Mouse (Mus musculus) cerebellum, adult (tissue): ENCODE measurements around the gene Kifc5b.

ENCODE experiments used
- ATAC-seq: cut with Nextera tagmentation; 2 replicates; pipeline ENCODE4 v1.9.2; 2017; ENCODE audit warnings: mild to moderate bottlenecking, moderate library complexity, mixed read lengths; ENCODE audit not compliant: insufficient number of reproducible peaks, low FRiP score, low TSS enrichment

The Kifc5b gene

DNA sequence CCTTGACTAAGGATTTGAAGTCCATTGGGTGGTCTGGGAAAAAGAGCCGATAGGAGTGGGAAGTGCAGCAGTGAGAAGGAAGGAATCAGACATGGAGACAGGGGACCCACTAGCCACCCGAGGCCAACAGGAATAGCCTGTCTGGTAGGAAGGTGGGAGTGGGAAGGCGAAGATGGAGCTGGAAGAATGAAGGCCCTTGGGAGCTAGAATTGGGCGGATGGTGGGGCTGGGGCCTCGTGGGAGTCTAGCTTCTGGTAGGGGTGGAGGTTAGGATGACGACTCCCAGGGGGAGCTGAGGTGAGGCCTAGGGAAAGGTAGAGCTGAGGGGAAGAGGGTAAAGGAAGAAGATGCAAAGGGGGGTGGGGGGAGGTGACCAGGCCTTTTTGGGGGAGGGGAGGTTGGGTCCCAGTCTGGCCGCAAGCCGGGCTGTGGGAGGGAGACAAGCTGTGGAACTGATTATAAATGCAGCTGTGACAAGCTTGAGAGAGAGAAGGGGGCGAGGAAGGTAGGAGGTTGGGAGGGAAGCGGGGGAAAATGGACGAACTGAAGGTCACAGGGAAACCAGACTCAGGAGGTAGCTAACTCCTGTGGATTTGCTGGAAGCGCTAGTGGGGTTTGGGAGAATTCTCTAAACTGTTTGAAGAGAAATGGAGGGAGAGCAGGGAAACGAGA lies 29.1 kb downstream of the Kifc5b start:
- no peak for ATAC-seq

DNA sequence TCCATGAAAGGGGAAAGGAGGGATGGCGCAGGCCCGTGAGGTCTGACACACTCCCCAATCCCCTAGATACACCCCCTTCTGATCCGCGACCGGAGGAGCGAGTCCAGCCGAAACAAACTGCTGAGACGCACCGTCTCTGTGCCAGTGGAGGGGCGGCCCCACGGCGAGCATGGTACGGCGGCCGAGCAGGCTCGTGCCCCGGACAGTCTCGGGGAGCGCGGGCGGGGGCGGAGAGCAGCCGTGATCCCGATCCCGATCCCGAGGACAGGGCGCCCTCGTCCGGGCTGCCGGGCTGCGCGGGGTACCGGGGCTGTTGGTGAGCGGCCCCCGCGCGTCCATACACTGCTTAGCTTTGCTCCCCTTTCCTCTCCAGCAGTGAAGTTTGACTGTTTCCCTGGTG lies 29.7 kb downstream of the Kifc5b start:
- peak; percentile 45; the same call in 1 of the 2 replicates for ATAC-seq

- ATAC-seq, result no peak
Observed at GRCm38 (mm10) chr17:26947231-26948100, 30.6 kb downstream of the Kifc5b start.

DNA sequence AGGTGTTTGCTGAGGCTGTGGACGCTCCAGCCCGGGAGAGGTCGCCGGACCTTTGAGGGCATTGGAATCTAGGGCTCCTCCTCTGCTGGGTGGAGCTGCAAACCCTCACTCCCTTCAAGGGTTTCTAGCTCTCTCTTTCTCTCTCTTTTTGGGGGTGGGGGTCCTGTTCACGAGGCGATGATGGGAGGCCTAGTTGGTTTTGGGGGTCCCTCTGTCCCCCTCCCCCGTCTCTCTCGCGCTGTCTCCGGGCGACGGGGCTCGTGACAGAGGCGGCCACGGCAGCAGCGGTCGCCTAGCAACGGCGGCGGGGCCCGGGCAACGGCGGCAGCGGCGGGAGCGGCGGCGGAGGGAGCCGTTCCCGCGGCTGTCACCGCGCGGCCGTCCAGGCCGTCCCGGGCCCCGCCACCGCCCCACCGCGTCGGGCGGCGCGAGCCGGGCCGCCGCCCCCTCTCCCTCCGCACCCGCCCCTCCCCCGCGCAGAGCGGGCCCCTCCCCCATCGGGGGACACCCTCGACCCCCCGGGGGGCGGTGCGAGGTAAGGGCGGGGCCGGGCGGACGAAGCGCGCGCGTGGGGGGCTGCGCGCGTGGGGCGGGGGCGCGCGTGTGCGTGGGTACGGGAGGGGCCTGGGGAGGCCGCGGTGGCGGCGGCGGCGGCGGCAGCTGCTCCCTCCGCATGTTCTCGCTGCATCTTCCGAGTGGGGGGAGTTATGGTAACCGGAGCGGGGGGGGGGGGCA lies 31.6 kb downstream of the Kifc5b start:
- no peak for ATAC-seq

GRCm38 (mm10) chr17:26949051-26949577 lies 32.2 kb downstream of the Kifc5b start:
- no peak for ATAC-seq

DNA sequence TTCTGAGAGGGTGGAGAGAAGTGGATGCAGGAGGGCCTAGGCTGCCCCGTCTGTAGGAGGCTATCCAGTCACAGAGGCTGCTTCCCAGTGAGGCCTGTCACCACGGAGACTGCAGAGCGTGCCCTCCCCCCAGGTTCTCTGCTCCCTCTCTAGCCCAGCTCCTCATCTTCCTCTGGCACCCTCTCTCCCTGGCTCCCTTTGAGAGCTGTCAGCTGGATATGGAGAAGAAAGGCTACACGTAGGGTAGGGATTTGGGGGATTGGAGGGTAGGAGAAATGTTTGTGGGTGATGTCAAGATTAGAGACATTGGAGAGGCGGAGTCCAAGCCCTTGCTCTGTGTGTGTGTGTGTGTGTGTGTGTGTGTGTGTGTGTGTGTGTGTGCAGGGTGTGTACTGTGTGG lies 33.0 kb downstream of the Kifc5b start:
- ATAC-seq, result no peak

DNA sequence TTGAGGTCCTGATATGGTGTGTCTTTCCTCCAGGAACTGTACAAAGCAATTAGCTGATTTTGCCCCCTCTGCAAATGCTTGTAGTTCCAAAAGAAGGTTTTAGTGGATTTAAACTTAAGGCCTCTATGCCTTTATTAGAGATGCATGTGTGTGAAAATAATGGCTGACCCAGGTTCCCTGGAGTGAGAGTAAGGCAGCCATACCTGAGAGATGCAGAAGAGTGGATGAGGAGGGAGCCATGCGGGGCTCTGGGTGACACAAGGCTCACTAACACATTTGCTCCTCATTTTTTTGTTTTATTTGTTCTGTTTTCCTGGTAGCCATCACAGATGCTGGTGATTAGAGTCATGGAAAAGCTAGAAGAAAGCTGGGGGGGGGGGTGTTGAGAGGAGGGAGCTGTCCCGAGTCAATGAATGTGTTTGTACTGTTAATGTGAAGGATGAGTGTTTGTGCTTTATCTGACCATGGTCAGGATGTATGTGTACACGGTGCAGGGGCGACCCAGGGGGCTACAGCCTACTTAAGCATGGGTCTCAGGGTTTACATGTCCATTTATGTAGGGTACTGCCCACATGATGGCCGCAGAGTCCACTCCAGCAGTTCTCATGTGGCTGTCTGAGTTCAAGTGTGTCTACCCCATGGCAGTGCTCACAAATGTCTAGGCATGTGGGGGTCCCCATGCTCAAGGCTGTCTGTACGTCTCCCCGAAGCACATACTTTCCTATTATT lies 33.8 kb downstream of the Kifc5b start:
- no peak for ATAC-seq

GRCm38 (mm10) chr17:26951406-26951805 lies 34.5 kb downstream of the Kifc5b start:
- no peak for ATAC-seq

DNA sequence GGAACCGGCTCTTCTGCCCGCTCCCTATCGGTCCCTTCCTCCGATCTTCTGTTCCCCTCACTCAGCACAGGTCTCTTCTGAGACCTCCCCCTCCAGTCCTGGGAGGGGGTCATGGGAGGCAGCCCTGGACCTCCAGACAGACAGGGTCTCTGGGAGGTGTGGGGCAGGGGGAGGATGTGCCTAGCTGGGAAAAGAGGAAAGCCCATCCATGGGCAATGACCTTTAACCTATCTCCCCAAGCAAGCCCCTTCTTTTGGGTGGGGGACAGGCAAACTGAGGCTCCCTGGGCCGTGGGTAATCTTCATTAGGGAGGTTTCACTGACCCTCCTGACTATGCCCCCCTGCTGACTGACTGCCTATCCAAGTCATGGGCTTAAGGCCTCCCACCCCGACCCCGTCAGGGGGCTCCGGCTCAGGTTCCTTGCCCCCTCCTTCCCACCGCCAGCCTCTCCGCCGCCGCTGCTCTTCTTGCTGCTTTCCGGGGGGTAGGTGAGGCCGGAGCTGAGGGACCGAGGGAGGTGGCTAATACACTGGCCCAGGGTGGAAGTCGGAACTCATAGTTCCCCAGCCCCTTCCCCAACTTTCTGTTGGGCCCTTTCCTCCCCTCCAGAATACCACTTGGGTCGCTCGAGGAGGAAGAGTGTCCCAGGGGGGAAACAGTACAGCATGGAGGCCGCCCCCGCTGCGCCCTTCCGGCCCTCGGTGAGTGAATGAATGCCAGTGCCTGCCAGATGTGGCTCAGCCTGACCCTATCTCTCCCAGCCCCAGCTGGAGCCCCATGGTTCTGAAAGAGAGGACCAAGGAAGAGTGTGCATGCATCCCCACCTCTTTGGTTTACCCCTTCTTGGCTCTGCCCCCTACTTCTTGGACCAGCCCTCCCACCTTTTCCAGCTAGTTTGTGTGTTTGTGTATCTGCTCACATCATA lies 35.3 kb downstream of the Kifc5b start:
- no peak for ATAC-seq

DNA sequence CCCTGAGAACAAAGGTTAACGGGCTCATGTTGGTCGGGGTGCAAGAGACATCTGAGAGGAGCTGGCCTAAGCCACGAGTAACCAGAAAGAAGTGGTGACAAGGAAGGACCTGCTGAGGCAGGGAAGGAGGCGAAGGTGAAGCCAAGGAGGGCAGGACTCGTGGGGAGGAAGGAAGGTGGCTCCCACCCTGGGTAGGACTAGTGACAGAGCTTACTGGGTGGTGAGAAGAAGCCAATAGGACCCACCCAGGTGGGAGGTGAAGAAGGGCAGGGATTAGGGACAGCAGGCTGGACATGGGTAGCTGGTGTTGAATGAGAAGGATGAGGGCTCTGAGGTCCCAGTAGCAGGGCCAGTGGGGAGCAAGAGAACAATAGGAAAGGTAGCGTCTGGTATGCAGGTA lies 36.3 kb downstream of the Kifc5b start:
- no peak for ATAC-seq

DNA sequence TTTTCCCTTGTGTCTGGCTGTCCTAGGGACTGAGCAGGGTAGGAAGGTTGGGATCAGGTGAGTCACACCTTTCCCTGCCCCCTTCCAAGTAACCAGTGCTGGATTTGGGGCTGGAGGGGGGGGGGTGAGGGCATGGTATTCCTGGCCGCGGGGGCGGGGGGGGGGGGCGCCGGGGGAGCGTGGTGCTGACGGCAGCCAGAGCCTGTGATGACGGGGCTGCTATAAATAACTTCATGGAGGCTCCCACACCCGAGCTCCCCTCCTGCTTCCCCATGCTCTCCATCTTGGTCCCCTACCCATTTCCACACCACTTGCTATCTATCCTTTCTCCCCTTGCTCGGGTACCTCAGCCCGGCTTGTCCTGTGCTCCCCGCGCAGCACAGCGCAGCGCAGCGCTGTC lies 36.8 kb downstream of the Kifc5b start:
- ATAC-seq, result no peak

- ATAC-seq, result no peak
Observed at GRCm38 (mm10) chr17:26956309-26956708, 39.4 kb downstream of the Kifc5b start.

GRCm38 (mm10) chr17:26956895-26957294 lies 40.0 kb downstream of the Kifc5b start:
- ATAC-seq, result no peak

DNA sequence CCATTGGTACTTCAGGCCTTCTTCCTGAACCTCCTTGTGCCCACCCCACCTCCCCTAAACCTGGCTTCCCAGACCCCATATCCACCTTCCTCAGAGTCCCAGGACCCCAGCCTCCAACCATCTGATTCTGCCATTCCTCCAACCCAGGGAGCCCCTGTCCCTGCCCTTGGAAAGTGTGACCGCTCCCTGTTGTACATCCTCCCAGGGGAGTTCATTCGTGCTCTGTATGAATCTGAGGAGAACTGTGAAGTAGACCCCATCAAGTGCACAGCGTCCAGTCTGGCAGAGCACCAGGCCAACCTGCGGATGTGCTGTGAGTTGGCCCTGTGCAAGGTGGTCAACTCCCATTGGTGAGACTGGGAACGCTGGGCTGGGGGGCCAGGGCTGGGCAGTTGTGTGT lies 41.0 kb downstream of the Kifc5b start:
- no peak for ATAC-seq

- no peak for ATAC-seq
Observed at GRCm38 (mm10) chr17:26958880-26959279, 42.0 kb downstream of the Kifc5b start.

DNA sequence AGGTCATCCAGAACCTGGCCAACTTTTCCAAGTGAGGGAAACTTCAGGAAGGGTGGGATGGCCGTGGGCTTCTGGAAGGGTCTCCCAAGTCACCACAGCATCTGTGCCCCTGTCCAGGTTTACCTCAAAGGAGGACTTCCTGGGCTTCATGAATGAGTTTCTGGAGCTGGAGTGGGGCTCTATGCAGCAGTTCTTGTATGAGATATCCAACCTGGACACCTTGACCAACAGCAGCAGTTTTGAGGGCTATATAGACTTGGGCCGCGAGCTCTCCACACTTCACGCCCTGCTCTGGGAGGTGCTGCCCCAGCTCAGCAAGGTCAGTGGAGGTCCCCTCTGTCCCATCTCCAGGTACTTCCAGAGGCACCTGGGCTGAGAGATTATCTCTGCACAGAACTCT lies 42.9 kb downstream of the Kifc5b start:
- no peak for ATAC-seq

DNA sequence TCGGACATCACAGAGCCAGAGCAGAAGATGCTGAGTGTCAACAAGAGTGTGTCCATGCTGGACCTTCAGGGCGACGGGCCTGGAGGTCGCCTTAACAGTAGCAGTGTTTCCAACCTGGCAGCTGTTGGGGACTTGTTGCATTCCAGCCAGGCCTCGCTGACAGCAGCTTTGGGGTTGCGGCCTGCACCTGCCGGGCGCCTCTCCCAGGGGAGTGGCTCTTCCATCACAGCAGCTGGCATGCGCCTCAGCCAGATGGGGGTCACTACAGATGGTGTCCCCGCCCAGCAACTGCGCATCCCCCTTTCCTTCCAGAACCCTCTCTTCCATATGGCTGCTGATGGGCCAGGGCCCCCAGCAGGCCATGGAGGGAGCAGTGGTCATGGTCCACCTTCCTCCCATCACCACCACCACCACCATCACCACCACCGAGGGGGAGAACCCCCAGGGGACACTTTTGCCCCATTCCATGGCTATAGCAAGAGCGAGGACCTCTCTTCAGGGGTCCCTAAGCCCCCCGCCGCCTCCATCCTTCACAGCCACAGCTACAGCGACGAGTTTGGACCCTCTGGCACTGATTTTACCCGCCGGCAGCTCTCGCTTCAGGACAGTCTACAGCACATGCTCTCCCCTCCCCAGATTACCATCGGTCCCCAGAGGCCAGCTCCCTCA lies 44.8 kb downstream of the Kifc5b start:
- no peak for ATAC-seq

DNA sequence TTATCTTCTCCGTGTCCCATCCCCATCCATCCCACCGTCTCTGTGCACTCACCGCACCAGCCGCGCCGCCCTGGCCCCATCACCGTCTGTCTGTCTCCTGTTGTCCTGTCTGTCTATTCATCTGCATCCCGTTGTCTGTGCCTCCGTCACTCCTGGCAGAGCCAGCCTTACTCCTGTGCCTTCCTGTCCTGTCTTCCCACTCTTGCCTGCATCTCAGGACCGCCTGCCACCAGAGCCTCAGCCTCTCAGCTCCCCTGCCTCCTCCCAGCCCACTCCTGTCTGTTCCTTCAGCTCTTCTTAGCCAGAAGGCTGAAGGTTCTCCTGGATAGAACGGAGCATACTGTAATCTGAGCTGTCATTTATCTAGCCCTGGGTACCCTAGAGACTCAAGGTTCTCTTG lies 50.1 kb downstream of the Kifc5b start:
- no peak for ATAC-seq

DNA sequence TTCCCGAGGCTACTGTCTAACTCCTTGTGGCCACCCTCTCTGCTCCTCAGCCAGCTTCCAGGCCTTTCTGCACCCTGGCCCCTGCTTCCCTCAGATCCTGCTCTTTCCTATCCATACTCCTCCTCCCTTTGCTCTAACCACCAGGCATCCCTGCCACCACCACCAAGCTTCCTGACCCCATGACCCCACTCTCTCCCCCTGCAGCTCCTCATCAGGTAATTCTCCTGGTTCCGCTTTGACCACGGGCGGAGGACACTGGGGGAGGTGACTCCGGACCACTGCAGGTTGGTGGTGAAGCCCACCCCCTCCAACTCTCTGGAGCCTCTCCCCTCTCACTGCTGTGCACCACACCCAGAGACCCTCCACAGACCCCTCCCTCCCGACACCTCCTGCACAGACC lies 50.6 kb downstream of the Kifc5b start:
- no peak for ATAC-seq
